Mouse (Mus musculus) CH12.LX (cell line): ENCODE measurements around the gene Krit1. TPM values are rescaled to one million over a fixed set of nuclear protein-coding genes. Genes with fewer than 3 reads are reported as not detected.

ENCODE experiments used
- DNase-seq: peaks from one replicate; pipeline ENCODE4 v3.0.0-alpha.2; 2013; ENCODE audit errors: extremely low read depth
- H3K27ac ChIP-seq: 2 replicates; pipeline ENCODE4 v1.5.1; 2012; ENCODE audit warnings: low read depth, mild to moderate bottlenecking, control low read depth, moderate library complexity; ENCODE audit not compliant: insufficient read depth
- H3K27me3 ChIP-seq: replicated peaks from 2 replicates; pipeline ENCODE3; 2012; ENCODE audit warnings: inconsistent platforms
- H3K36me3 ChIP-seq, 2 experiments: replicated peaks in 1 of 2; 2 replicates each; pipeline versions ENCODE3 to v1.6.1; 2012; ENCODE audit warnings: inconsistent platforms in 1 of 2, low read length in 1 of 2, mild to moderate bottlenecking in 1 of 2, mixed read lengths in 1 of 2, moderate library complexity in 1 of 2; ENCODE audit not compliant: control insufficient read depth in 1 of 2, insufficient read depth in 1 of 2
- H3K4me1 ChIP-seq, 2 experiments: 2 replicates each; pipeline ENCODE4 v1.6.1; 2012; ENCODE audit warnings: inconsistent platforms in 1 of 2, moderate library complexity in 1 of 2; ENCODE audit not compliant: insufficient read depth in 2 of 2, control insufficient read depth in 1 of 2
- H3K4me2 ChIP-seq: 2 replicates; pipeline ENCODE4 v1.6.1; 2012; ENCODE audit warnings: low read depth, mild to moderate bottlenecking, control low read depth; ENCODE audit not compliant: poor library complexity, insufficient read depth, severe bottlenecking
- H3K4me3 ChIP-seq, 3 experiments: fragments of 150-350 bp in 1 of 3; sonication (generic) in 1 of 3; replicated peaks in 1 of 3; 2 replicates each; pipeline versions ENCODE3 to v1.5.1; 2011 to 2012; ENCODE audit warnings: low read depth in 2 of 3, low read length in 2 of 3, mild to moderate bottlenecking in 2 of 3, moderate library complexity in 2 of 3, control low read depth in 1 of 3, improper control_type of control experiment in 1 of 3, inconsistent platforms in 1 of 3, mixed read lengths in 1 of 3; ENCODE audit not compliant: poor library complexity in 1 of 3
- H3K79me2 ChIP-seq: replicated peaks from 2 replicates; pipeline ENCODE4 v1.6.1; 2012; ENCODE audit warnings: mild to moderate bottlenecking, moderate library complexity; ENCODE audit not compliant: control insufficient read depth, poor library complexity, insufficient read depth, severe bottlenecking; ENCODE audit errors: extremely low read depth
- H3K9ac ChIP-seq: 2 replicates; pipeline ENCODE4 v1.6.1; 2012; ENCODE audit warnings: low read depth, mild to moderate bottlenecking, control low read depth, moderate library complexity; ENCODE audit not compliant: insufficient read depth
- H3K9me3 ChIP-seq: replicated peaks from 2 replicates; pipeline ENCODE3; 2012; ENCODE audit warnings: low read length, inconsistent platforms, mixed read lengths
- CHD2 ChIP-seq: IDR thresholded peaks from 2 replicates; pipeline ENCODE4 v1.6.1; 2011; ENCODE audit warnings: low read length, improper control_type of control experiment
- E2F4 ChIP-seq: IDR thresholded peaks from 2 replicates; pipeline ENCODE4 v1.6.1; 2011; ENCODE audit warnings: low read depth, low read length, improper control_type of control experiment; ENCODE audit not compliant: insufficient replicate concordance
- ELF1 ChIP-seq: IDR thresholded peaks from 2 replicates; pipeline ENCODE4 v1.6.1; 2014; ENCODE audit warnings: low read depth, mild to moderate bottlenecking, inconsistent platforms, low read length, improper control_type of control experiment
- ETS1 ChIP-seq: conservative IDR thresholded peaks from 2 replicates; pipeline ENCODE4 v1.6.1; 2012; ENCODE audit warnings: low read depth, mild to moderate bottlenecking, inconsistent platforms, low read length, improper control_type of control experiment, moderate library complexity
- GABPA ChIP-seq: IDR thresholded peaks from 2 replicates; pipeline ENCODE4 v1.6.1; 2012; ENCODE audit warnings: low read depth, low read length, improper control_type of control experiment, inconsistent platforms; ENCODE audit not compliant: insufficient replicate concordance
- IRF4 ChIP-seq: IDR thresholded peaks from 2 replicates; pipeline ENCODE4 v1.6.1; 2014; ENCODE audit warnings: low read depth, mild to moderate bottlenecking, inconsistent platforms, low read length, improper control_type of control experiment
- KAT2A ChIP-seq: IDR thresholded peaks from 2 replicates; pipeline ENCODE4 v1.6.1; 2012; ENCODE audit warnings: low read length, improper control_type of control experiment, inconsistent platforms; ENCODE audit not compliant: insufficient replicate concordance
- MAX ChIP-seq: IDR thresholded peaks from 2 replicates; pipeline ENCODE4 v1.6.1; 2011; ENCODE audit warnings: low read length, improper control_type of control experiment
- MXI1 ChIP-seq: IDR thresholded peaks from 2 replicates; pipeline ENCODE4 v1.6.1; 2011; ENCODE audit warnings: mild to moderate bottlenecking, low read depth, low read length, improper control_type of control experiment
- MYC ChIP-seq: IDR thresholded peaks from 2 replicates; pipeline ENCODE4 v1.6.1; 2011; ENCODE audit warnings: low read depth, mild to moderate bottlenecking, improper control_type of control experiment, low read length
- NELFE ChIP-seq: IDR thresholded peaks from 2 replicates; pipeline ENCODE4 v1.6.1; 2011; ENCODE audit warnings: low read depth, low read length, improper control_type of control experiment
- PAX5 ChIP-seq: IDR thresholded peaks from 2 replicates; pipeline ENCODE4 v1.6.1; 2012; ENCODE audit warnings: low read length, inconsistent platforms, mixed read lengths
- POLR2A ChIP-seq: IDR thresholded peaks from 2 replicates; pipeline ENCODE4 v1.6.1; 2011; ENCODE audit warnings: low read depth, mild to moderate bottlenecking, improper control_type of control experiment, low read length
- POLR2AphosphoS2 ChIP-seq: IDR thresholded peaks from 2 replicates; pipeline ENCODE4 v1.6.1; 2011; ENCODE audit warnings: low read depth, low read length, improper control_type of control experiment
- RCOR1 ChIP-seq: conservative IDR thresholded peaks from 2 replicates; pipeline ENCODE4 v1.6.1; 2012; ENCODE audit warnings: low read depth, mild to moderate bottlenecking, inconsistent platforms, low read length, improper control_type of control experiment
- SIN3A ChIP-seq: IDR thresholded peaks from 2 replicates; pipeline ENCODE4 v1.6.1; 2012; ENCODE audit warnings: low read length, improper control_type of control experiment, inconsistent platforms
- USF2 ChIP-seq: conservative IDR thresholded peaks from 2 replicates; pipeline ENCODE4 v1.6.1; 2011; ENCODE audit warnings: low read depth, low read length, improper control_type of control experiment
- ZMIZ1 ChIP-seq: IDR thresholded peaks from 2 replicates; pipeline ENCODE4 v1.6.1; 2012; ENCODE audit warnings: low read depth, mild to moderate bottlenecking, inconsistent platforms, low read length, improper control_type of control experiment
- ZNF384 ChIP-seq: IDR thresholded peaks from 2 replicates; pipeline ENCODE4 v1.6.1; 2012; ENCODE audit warnings: low read depth, low read length, improper control_type of control experiment, inconsistent platforms
- dilution Hi-C: fragments of 300-500 bp; cut with MboI; formaldehyde crosslinking; loops from 2 replicates; pipeline ENCODE4 v1.14.3; 2020; ENCODE audit warnings: low sequenced_read_pairs; ENCODE audit not compliant: extremely low pct_unique_long_range_greater_than_20kb, extremely low pct_ligation_motif_present
- in situ Hi-C: fragments of 300-500 bp; cut with MboI; formaldehyde crosslinking; loops from 3 replicates; pipeline ENCODE4 v1.14.3; 2019; ENCODE audit warnings: low sequenced_read_pairs, low pct_ligation_motif_present, low pct_unique_long_range_greater_than_20kb, mixed read lengths
- polyA plus RNA-seq: library from polyadenylated mRNA; unstranded; fragments of >175 nt; gene quantifications from 2 replicates; pipeline ENCODE4 v1.2.1, GENCODE M21; 2012; ENCODE audit warnings: low read depth; ENCODE audit not compliant: insufficient read length
- total RNA-seq, 2 experiments: library from RNA; depleted of rRNA; stranded (reverse); fragments of 300-350 nt in 1 of 2; fragments of >200 nt in 1 of 2; gene quantifications; 2 replicates each; pipeline ENCODE4 v1.2.3; 2012 to 2014

Gene Krit1
- total and polyA plus RNA-seq, 3 experiments: 24.1 to 47.4 (median 31.2) TPM

GRCm38 (mm10) chr5:3870161-3870560 lies 67.2 kb downstream of the Krit1 start:
- TF ChIP-seq IRF4 (no peak), SIN3A (no peak), USF2 (no peak), ETS1 (no peak), E2F4 (no peak), RCOR1 (no peak), GABPA (no peak), MYC (no peak), CHD2 (no peak), PAX5 (no peak), ZNF384 (no peak)
- TF ChIP-seq, all 38 proteins: peak for 0
- in situ Hi-C loops (no loop called here), dilution Hi-C loops (no loop called here)
- Histone ChIP-seq H3K4me2 (no peak overlapping the region), H3K4me1 (no peaks in the 10 kb centered on the region), H3K79me2 (no peaks in the 10 kb centered on the region), H3K9ac (no peak overlapping the region), H3K4me3 (no peak overlapping the region), H3K27ac (no peak overlapping the region), H3K36me3 (no peaks in the 10 kb centered on the region), H3K9me3 (no peaks in the 10 kb centered on the region), H3K27me3 (no peaks in the 10 kb centered on the region)
- no peak for DNase-seq

- H3K27me3 ChIP-seq: no peaks in the 10 kb centered on the region
- DNase-seq: no peak
- in situ Hi-C loops (no loop called here), dilution Hi-C loops (no loop called here)
- H3K27ac ChIP-seq: no peak overlapping the region
- no peak overlapping the region for H3K9ac ChIP-seq
- no peaks in the 10 kb centered on the region for H3K9me3 ChIP-seq
- TF ChIP-seq NELFE (no peak), ELF1 (no peak), GABPA (no peak), ZMIZ1 (no peak), MAX (no peak), MXI1 (no peak), POLR2AphosphoS2 (no peak), POLR2A (no peak), KAT2A (no peak), PAX5 (no peak)
- no peak overlapping the region for H3K4me2 ChIP-seq
- no peak overlapping the region for H3K4me3 ChIP-seq
- H3K36me3 ChIP-seq: no peaks in the 10 kb centered on the region
- H3K79me2 ChIP-seq: no peaks in the 10 kb centered on the region
- H3K4me1 ChIP-seq: no peaks in the 10 kb centered on the region
These were observed 69.4 kb downstream of the Krit1 start for GRCm38 (mm10) chr5:3872348-3872747.
